Mouse (Mus musculus): ENCODE data around the gene Ice2. TPM values are rescaled to one million over a fixed set of nuclear protein-coding genes. Genes with fewer than 3 reads are reported as not detected.

The Ice2 gene
- polyA plus RNA-seq, 1 experiment from 2014 or later, result 18.5 TPM

DNA sequence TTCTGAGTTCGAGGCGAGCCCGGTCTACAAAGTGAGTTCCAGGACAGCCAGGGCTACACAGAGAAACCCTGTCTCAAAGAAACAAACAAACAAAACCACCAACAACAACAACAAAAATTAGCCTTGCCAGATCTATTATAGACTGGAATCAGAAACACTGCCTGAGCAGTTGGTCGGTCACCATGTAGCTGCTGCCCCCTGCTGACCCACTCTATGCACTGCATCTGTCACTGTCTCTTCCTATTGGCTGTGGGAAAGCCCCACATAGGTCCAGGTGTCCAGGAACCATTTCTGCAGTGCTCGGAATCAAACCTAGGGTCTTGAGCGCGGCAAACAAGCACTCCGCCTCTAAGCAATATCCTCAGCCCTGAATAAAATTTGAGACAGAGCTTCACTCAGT is 29.6 kb upstream of the Ice2 start:
- peak; percentile 57 for DNase-seq (ENCODE audit: low spot score)
- H3K4me2 ChIP-seq (ENCODE audit: low read depth), result no peak overlapping the region
- no peak for ATAC-seq (ENCODE audit: insufficient read depth, low FRiP score, low TSS enrichment)

DNA sequence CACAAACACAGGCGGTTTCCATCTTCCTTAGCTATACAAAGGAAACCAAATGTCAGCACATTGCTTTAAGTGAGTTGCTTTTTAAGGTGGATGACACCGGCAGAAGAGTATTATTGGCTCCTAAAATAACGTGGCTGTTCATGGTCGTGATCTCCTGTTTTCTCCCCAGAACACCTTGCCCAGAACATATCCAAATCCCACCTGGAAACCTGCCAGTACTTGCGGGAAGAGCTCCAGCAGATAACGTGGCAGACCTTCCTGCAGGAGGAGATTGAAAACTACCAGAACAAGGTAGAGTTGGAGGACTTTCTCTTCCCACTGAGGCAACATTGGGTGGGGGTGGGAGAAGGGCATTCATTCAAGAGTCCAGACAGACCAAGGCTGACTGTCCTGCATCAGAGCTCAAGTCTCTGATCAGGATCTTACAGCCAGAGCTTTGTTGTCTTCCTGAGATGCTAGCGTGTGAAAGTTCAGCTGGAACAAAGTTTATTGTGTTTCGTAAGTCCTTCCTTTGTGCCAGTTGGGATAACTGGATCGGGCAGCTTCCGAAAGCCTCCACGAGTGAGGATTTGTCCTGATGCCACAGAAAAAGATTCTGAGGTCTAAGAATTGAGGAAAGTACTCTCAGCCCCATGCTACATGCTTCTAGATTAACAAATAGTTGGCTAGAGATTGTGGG is 26.5 kb upstream of the Ice2 start:
- ATAC-seq (ENCODE audit: insufficient read depth, low FRiP score, low TSS enrichment), result no peak
- no peak overlapping the region for H3K4me2 ChIP-seq (ENCODE audit: low read depth)
- no peaks in the 10 kb centered on the region for H3K4me1 ChIP-seq (ENCODE audit: control insufficient read depth, insufficient read depth, low read length)
- H3K27me3 ChIP-seq (ENCODE audit: control insufficient read depth, insufficient read depth, low read length), result no peaks in the 10 kb centered on the region
- no peaks in the 10 kb centered on the region for H3K9me3 ChIP-seq (ENCODE audit: control insufficient read depth, low read length)
- H3K36me3 ChIP-seq (ENCODE audit: control insufficient read depth, insufficient read depth, low read length), result no peaks in the 10 kb centered on the region
- no peak overlapping the region for H3K27ac ChIP-seq (ENCODE audit: low read depth, low read length)
- WGBS, result 87% methylated on average over 11 of the region's 11 CpGs
- H3K9ac ChIP-seq (ENCODE audit: low read length), result no peak overlapping the region
- no peak overlapping the region for H3K4me3 ChIP-seq (ENCODE audit: low read depth, low read length)
- DNase-seq (ENCODE audit: low spot score), result no peak

More for the DNA sequence above, 29.6 kb upstream of the Ice2 start:
- no peaks in the 10 kb centered on the region for H3K36me3 ChIP-seq (ENCODE audit: control insufficient read depth, insufficient read depth, low read length)
- H3K27ac ChIP-seq (ENCODE audit: low read depth, low read length), result no peak overlapping the region
- no peak overlapping the region for H3K4me3 ChIP-seq (ENCODE audit: low read depth, low read length)
- H3K4me1 ChIP-seq (ENCODE audit: control insufficient read depth, insufficient read depth, low read length), result no peaks in the 10 kb centered on the region
- H3K9me3 ChIP-seq (ENCODE audit: control insufficient read depth, low read length), result no peaks in the 10 kb centered on the region
- H3K27me3 ChIP-seq (ENCODE audit: control insufficient read depth, insufficient read depth, low read length), result no peaks in the 10 kb centered on the region
- H3K9ac ChIP-seq (ENCODE audit: low read length), result no peak overlapping the region
- 78% methylated on average over 8 of the region's 8 CpGs for WGBS

DNA sequence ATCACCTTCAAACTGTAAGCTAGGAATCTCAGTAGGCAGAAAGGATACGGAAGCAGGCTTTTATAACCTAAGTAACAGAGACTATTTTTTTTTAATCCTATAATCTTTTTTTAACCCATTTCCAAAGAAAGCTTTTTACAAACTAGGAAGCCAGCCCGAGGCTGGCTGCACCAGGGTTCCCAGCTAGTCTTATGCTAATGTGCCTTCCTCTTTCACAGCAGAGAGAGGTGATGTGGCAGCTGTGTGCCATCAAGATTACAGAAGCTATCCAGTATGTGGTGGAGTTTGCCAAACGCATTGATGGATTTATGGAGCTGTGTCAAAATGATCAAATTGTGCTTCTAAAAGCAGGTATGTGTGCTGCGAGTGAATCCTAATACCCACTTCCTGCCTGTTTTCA is 24.8 kb upstream of the Ice2 start:
- Histone ChIP-seq H3K4me1 (ENCODE audit: control insufficient read depth, insufficient read depth, low read length) (no peaks in the 10 kb centered on the region), H3K9me3 (ENCODE audit: control insufficient read depth, low read length) (no peaks in the 10 kb centered on the region)

DNA sequence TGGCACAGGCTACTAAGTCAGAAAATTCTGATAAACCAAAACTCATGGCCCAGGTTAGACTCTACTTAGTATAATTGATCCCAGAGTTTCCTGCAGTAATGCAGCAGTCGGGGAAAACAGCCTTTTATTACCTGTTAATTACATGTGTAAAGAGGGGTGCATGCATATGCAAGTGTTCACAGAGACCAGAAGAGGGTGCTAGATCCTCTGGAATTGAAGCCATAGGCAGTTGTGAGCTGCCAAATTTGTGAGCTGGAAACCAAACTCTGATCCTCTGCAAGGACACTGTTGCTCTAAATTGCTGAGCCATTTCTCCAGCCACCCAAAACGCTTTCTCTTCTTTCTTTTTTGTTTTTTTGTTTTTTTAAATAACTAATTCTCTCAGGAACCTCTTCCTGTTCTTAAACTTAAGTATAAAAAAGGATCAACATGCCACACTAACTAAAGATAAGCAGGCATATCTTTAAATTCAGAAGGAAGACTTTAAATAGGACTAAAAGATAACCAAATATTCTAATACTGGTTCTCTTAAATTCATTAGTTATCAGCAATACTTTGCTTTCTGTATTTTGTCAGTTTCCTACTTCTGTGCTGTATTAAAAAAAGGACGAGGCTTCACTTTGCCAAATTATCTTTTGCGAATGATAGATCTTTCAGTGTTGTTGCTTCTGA is 20.6 kb upstream of the Ice2 start:
- no peak for ATAC-seq (ENCODE audit: insufficient read depth, low FRiP score, low TSS enrichment)
- Histone ChIP-seq H3K27ac (ENCODE audit: low read depth, low read length) (no peak overlapping the region), H3K27me3 (ENCODE audit: control insufficient read depth, insufficient read depth, low read length) (no peaks in the 10 kb centered on the region), H3K4me1 (ENCODE audit: control insufficient read depth, insufficient read depth, low read length) (no peaks in the 10 kb centered on the region), H3K36me3 (ENCODE audit: control insufficient read depth, insufficient read depth, low read length) (no peaks in the 10 kb centered on the region), H3K9ac (ENCODE audit: low read length) (no peak overlapping the region), H3K9me3 (ENCODE audit: control insufficient read depth, low read length) (no peaks in the 10 kb centered on the region), H3K4me2 (ENCODE audit: low read depth) (no peak overlapping the region), H3K4me3 (ENCODE audit: low read depth, low read length) (no peak overlapping the region)
- 76% methylated on average over 4 of the region's 4 CpGs for WGBS
- DNase-seq (ENCODE audit: low spot score), result no peak

More for the DNA sequence above, 24.8 kb upstream of the Ice2 start:
- H3K4me2 ChIP-seq (ENCODE audit: low read depth), result no peak overlapping the region
- no peak for DNase-seq (ENCODE audit: low spot score)
- H3K27me3 ChIP-seq (ENCODE audit: control insufficient read depth, insufficient read depth, low read length), result no peaks in the 10 kb centered on the region
- no peak overlapping the region for H3K9ac ChIP-seq (ENCODE audit: low read length)
- no peak overlapping the region for H3K27ac ChIP-seq (ENCODE audit: low read depth, low read length)
- no peaks in the 10 kb centered on the region for H3K36me3 ChIP-seq (ENCODE audit: control insufficient read depth, insufficient read depth, low read length)
- H3K4me3 ChIP-seq (ENCODE audit: low read depth, low read length), result no peak overlapping the region
- ATAC-seq (ENCODE audit: insufficient read depth, low FRiP score, low TSS enrichment), result no peak
- WGBS, result 45% methylated on average over 4 of the region's 4 CpGs

DNA sequence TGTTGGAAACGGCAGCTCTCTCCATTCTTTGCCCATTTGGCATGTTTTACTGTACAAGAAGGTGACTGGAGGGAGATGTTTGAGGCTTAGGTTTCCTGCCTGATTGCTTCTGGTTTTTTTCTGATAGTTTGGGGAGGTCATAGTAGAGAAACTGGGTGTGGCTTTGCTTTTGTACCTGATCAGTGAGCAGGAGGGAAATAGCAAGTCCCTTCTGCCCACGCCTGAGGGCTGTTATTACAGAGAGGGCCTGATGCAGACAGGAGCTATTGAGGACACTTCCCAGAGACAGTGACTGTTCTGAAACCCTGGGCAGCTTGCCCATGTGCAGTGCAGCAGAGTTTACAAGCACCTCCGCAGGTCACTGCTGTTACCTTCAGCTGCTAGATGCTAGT is 20.1 kb upstream of the Ice2 start:
- ATAC-seq (ENCODE audit: insufficient read depth, low FRiP score, low TSS enrichment), result no peak
- Histone ChIP-seq H3K36me3 (ENCODE audit: control insufficient read depth, insufficient read depth, low read length) (no peaks in the 10 kb centered on the region), H3K27ac (ENCODE audit: low read depth, low read length) (no peak overlapping the region), H3K9me3 (ENCODE audit: control insufficient read depth, low read length) (no peaks in the 10 kb centered on the region), H3K4me2 (ENCODE audit: low read depth) (no peak overlapping the region), H3K9ac (ENCODE audit: low read length) (no peak overlapping the region), H3K4me1 (ENCODE audit: control insufficient read depth, insufficient read depth, low read length) (no peaks in the 10 kb centered on the region), H3K27me3 (ENCODE audit: control insufficient read depth, insufficient read depth, low read length) (no peaks in the 10 kb centered on the region), H3K4me3 (ENCODE audit: low read depth, low read length) (no peak overlapping the region)
- WGBS, result 84% methylated on average over 3 of the region's 3 CpGs
- DNase-seq (ENCODE audit: low spot score), result no peak

DNA sequence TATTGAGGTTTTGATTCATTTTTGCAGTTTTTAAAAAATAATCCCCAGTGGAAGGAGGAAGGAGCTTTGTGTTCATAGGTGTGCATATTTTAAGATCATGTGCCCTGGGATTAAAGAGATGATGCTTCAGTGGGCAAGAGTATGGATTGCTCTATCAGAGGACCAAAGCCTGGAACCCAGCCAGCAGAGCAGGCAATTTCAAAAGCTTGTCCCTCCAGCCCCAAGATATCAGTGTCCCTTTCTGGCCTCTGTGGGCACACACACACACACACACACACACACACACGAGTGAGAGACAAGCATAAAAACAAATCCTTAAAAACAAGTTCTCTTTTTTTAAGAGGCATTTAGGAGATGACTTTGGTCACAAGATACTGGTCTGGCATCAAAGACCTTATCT is 17.2 kb upstream of the Ice2 start:
- Histone ChIP-seq H3K4me3 (ENCODE audit: low read depth, low read length) (no peak overlapping the region), H3K4me2 (ENCODE audit: low read depth) (no peak overlapping the region), H3K36me3 (ENCODE audit: control insufficient read depth, insufficient read depth, low read length) (no peaks in the 10 kb centered on the region), H3K9ac (ENCODE audit: low read length) (no peak overlapping the region), H3K4me1 (ENCODE audit: control insufficient read depth, insufficient read depth, low read length) (no peaks in the 10 kb centered on the region), H3K27ac (ENCODE audit: low read depth, low read length) (no peak overlapping the region), H3K27me3 (ENCODE audit: control insufficient read depth, insufficient read depth, low read length) (no peaks in the 10 kb centered on the region), H3K9me3 (ENCODE audit: control insufficient read depth, low read length) (no peaks in the 10 kb centered on the region)
- no peak for DNase-seq (ENCODE audit: low spot score)
- 67% methylated on average over 1 of the region's 1 CpGs for WGBS
- ATAC-seq (ENCODE audit: insufficient read depth, low FRiP score, low TSS enrichment), result no peak

DNA sequence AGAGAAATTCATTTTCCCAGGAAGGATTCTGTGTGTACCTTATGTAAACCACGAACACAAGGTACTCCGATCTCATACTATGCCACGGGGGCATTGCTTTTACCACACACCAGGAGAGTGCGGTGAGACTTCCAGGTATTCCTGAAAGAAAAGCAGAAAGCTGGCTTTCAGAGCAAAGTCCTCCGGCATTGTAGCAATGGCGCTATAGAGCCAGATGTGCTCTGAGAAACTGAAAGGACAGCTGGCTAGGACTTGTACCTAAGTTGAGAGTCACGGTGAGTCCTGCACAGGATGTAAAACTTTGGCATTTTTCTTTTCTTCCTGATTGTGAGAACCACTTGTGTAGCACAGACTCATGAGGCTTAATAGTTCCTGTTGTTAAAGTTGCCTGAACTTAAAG is 16.0 kb upstream of the Ice2 start:
- Histone ChIP-seq H3K36me3 (ENCODE audit: control insufficient read depth, insufficient read depth, low read length) (no peaks in the 10 kb centered on the region), H3K27me3 (ENCODE audit: control insufficient read depth, insufficient read depth, low read length) (no peaks in the 10 kb centered on the region), H3K9ac (ENCODE audit: low read length) (no peak overlapping the region), H3K4me3 (ENCODE audit: low read depth, low read length) (no peak overlapping the region), H3K27ac (ENCODE audit: low read depth, low read length) (no peak overlapping the region), H3K4me2 (ENCODE audit: low read depth) (no peak overlapping the region), H3K4me1 (ENCODE audit: control insufficient read depth, insufficient read depth, low read length) (no peaks in the 10 kb centered on the region), H3K9me3 (ENCODE audit: control insufficient read depth, low read length) (no peaks in the 10 kb centered on the region)
- DNase-seq (ENCODE audit: low spot score), result no peak
- ATAC-seq (ENCODE audit: insufficient read depth, low FRiP score, low TSS enrichment), result no peak
- WGBS, result 72% methylated on average over 7 of the region's 7 CpGs

DNA sequence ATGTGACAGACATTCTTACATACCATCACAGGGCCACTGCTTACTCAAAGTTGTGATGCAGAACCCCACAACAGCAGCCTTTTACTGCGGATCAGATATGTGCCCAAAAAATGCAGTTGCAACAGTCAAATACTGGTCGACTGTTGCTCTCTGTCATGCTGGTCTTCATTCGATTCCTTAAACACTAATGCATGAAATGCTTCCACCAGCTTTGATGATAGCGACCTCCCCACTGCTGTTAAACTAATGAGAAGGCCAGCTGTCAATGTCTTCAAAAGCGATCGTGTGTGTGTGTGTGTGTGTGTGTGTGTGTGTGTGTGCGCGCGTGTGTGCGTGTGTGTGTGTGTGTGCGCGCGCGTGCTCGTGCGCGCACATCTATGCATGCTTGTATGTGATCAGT is 13.2 kb upstream of the Ice2 start:
- 81% methylated on average over 17 of the region's 17 CpGs for WGBS

DNA sequence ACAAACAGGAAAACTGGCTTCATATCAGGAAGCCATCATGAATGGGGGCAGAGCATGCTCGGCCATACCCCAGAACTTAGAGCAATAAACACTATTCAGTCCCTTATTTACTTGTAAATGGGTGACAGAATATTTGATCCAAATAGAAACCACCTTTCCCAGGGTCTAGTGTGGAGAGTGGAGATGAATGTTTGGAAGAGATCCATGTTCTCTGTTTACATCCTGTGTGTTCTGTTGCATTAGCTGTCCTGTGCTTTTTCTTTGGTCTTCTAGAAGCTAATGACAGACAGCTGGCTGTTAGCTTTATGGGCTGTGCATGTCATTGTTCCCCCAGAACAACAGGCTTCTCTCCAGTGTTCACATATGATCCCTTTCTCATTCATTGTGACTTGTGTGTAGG is 12.8 kb upstream of the Ice2 start:
- Histone ChIP-seq H3K27ac (ENCODE audit: low read depth, low read length) (no peak overlapping the region), H3K4me3 (ENCODE audit: low read depth, low read length) (no peak overlapping the region), H3K9me3 (ENCODE audit: control insufficient read depth, low read length) (no peaks in the 10 kb centered on the region), H3K36me3 (ENCODE audit: control insufficient read depth, insufficient read depth, low read length) (no peaks in the 10 kb centered on the region), H3K9ac (ENCODE audit: low read length) (no peak overlapping the region), H3K27me3 (ENCODE audit: control insufficient read depth, insufficient read depth, low read length) (no peaks in the 10 kb centered on the region), H3K4me1 (ENCODE audit: control insufficient read depth, insufficient read depth, low read length) (no peaks in the 10 kb centered on the region), H3K4me2 (ENCODE audit: low read depth) (no peak overlapping the region)
- DNase-seq (ENCODE audit: low spot score) (no peak), ATAC-seq (ENCODE audit: insufficient read depth, low FRiP score, low TSS enrichment) (no peak)
- WGBS, result 65% methylated on average over 1 of the region's 1 CpGs

More for the DNA sequence above, 13.2 kb upstream of the Ice2 start:
- Histone ChIP-seq H3K4me2 (ENCODE audit: low read depth) (no peak overlapping the region), H3K4me1 (ENCODE audit: control insufficient read depth, insufficient read depth, low read length) (no peaks in the 10 kb centered on the region), H3K4me3 (ENCODE audit: low read depth, low read length) (no peak overlapping the region), H3K27ac (ENCODE audit: low read depth, low read length) (no peak overlapping the region), H3K9ac (ENCODE audit: low read length) (no peak overlapping the region), H3K9me3 (ENCODE audit: control insufficient read depth, low read length) (no peaks in the 10 kb centered on the region), H3K36me3 (ENCODE audit: control insufficient read depth, insufficient read depth, low read length) (no peaks in the 10 kb centered on the region), H3K27me3 (ENCODE audit: control insufficient read depth, insufficient read depth, low read length) (no peaks in the 10 kb centered on the region)
- ATAC-seq (ENCODE audit: insufficient read depth, low FRiP score, low TSS enrichment), result no peak
- no peak for DNase-seq (ENCODE audit: low spot score)
